Mouse (Mus musculus): Measurements from ENCODE around the gene Stum.
"Not testable (repeated sequence)": the region's sequence is repeated elsewhere in the genome, so short reads cannot be mapped to it uniquely, and the experiment has no call there.

The Stum gene

DNA sequence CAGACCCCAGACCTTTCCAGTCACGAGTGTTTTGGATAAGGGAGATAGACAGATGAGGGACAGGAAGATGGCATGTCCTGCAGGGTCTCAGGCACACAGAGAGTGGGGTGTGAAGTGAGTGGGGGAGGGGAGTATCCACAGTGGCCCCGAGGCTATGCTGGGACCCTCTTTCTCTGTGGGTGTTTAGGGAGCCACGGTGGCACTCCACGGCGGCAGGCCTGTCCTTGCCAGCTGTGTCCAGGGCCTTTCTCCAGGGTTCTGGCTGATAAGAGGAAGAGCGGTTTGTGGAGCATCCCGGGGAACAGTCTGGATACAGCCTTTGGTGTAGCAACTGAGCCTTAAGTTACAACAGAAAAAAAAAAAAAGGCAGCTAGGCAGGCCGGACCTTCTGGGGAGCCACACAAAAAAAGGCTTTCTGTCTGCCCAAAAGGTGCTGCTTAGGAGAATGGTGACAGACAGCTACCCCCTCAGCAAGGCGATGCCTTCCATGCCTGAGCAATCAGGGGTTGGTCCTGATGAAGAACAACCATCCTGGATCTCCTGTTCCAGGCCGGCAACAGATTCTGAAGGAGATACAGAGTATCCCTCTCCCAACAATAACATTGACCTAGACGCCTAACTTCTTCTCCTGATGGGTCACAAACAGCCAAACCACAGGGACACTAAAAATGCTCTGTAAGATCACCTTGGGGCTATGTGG is 76.8 kb downstream of the Stum start:
- no peak for DNase-seq (ENCODE audit: low read depth, low spot score)

DNA sequence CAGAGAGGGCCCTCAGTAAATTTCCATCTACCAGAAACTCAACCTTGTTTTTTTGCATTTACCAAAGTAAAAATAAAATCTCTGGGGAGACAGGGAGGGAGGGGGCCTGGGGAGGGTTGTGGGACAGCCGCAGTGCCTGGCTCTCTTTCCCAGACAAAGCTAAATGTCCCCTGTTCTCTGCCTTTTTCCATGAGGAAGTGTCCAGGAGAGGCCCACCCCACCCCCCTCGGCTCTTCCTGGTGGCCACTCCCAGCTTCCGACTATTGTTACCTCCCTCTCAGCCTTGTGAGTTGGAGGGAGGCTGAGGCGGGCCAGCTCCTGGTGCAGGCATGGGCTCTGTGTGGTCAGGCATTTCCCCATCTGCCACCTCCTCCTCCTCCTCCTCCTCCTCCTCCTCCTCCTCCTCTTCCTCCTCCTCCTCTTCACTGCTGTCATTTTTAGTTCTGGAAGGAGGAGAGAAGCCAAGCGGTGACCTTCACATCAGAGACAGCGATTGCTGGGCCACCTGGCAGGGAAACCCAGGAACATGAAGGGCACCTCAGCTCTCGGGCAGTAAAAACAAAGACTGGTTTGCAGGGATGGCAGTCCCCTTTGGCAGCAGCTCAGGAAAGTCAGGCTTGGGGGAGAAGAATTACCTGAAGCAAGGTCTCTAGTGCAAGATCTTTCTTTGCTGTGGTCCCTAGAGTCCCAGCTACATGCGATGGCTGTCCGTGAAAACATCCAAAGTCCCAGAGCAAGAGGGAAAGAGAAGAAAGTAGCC is 77.5 kb downstream of the Stum start:
- no peak for DNase-seq (ENCODE audit: low read depth, low spot score)

DNA sequence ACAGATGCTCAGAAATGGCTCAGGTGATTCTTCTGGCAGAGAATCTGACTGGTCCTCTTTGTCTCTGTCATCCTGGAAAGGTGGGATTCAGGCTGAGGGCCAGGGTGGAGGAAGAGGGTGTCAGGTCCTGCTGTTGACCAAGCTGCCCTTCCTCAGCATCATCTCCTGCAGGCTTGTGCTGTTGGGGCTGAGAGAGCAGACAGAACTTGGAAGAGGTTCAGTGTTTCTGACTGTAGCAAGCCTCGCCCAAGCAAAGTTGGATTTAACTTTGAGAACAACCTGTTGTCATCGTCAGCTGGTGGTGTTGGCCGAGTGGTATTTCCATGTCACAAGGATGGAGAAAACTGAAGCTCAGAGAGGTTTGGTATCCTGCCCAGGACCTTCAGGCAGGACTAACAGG is 78.6 kb downstream of the Stum start:
- no peak for DNase-seq (ENCODE audit: low read depth, low spot score)

DNA sequence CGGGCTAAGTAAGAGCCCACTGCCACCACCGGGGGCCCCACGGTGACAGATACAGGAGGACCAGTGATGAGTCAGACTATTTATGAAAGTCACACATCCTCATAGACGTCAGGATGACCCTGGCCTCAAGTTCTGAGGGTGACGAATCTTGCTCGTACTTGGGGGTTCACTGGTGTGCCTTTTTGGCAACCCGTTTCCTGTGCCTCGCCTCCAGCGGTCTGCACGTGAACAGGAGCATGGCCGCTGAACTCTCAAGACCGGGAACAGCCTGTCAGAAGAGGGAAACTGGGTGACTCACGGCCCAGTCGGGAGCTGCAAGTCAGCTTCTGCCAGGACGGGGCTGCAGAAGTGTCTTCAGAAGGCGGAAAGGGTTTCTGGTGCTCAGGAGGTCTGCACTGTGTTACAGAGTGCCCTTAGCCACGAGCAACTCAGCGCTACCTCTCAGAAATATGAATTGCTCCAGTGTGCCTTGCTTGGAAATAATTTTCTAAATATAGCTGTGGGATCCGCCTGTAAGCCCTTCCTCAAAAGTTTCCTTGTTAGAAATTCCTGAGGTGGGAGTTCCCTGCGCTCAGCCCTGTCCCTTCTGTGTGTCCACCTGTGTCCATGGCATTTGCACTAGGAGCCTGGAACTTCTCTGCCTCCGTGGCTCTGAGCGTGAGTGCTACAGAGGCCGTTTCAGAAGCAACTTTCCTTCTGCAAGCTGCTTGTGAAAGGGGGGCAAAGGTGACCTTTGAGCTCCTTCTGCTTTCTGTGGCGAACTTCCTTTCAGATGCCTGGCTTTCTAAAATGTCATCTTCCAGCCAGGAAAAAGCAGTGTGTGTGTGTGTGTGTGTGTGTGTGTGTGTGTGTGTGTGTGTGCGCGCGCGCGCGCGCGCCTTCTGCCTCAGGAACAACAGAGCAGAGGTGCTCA is 79.4 kb downstream of the Stum start:
- peak; percentile 53 for DNase-seq (ENCODE audit: low read depth, low spot score)

DNA sequence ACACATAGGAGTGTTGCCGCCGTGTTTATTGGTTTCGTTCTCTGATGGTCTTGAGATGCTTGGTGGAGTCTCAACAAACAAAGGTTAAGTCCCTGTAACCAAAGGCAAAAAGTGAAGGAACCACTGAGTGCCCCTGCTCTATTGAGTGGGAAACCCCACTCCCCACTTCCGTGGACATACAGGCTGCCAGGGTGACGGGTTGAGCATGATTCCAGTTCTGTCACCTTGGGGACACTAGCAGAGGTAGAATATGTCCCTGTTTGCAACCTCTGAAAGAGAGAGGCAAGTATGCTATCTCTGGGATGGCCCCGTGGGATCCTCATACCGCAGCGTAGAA is 80.0 kb downstream of the Stum start:
- DNase-seq (ENCODE audit: low read depth, low spot score) = no peak

DNA sequence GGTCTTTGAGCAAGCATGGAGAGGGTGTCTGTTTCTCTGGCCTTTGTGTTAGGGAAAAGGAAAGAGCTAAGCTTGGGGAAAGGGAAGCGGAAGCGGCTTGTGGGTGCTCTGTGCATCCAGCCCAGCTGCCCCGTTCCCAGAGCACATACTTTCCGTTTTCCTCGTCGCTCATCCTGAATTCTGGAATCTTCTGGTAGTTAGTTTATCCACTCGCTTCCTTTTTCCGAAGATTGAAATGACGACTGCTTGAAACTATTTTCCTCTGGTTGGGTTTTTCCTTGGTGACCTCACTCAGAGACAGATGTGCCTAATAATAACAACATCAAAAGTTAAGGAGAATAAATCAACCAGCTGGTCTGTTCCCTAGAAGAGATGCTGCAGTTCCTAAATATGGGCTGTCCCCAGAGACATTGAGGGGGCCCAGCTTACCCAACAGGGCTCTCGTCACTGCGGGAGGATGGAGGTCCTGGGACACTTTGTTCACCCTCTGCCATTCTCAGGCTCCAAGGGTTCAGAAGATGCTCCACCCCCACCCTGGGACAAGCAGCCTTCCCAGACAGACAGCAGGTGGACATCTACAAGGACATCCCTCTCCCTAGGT is 80.7 kb downstream of the Stum start:
- DNase-seq (ENCODE audit: low read depth, low spot score) = no peak

DNA sequence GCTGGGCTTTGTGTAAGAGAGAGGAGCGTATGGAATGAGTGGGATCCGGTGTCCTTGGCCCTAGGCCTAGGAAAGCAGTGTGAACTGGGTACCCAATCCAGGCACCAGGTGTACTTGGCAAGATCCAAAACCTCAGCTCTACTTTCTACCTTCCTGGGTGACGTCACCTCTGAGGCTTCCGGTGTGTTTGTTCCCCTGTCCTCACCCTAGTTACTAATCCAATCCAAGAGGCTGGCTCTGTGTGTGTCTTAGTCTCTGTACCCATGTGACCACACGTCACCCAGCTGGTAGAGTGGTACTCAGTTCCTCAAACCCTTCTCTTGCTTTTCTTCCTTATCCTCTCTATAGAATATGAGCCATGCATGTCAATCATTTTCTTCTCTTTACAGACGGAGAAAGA is 81.6 kb downstream of the Stum start:
- DNase-seq (ENCODE audit: low read depth, low spot score) = no peak

DNA sequence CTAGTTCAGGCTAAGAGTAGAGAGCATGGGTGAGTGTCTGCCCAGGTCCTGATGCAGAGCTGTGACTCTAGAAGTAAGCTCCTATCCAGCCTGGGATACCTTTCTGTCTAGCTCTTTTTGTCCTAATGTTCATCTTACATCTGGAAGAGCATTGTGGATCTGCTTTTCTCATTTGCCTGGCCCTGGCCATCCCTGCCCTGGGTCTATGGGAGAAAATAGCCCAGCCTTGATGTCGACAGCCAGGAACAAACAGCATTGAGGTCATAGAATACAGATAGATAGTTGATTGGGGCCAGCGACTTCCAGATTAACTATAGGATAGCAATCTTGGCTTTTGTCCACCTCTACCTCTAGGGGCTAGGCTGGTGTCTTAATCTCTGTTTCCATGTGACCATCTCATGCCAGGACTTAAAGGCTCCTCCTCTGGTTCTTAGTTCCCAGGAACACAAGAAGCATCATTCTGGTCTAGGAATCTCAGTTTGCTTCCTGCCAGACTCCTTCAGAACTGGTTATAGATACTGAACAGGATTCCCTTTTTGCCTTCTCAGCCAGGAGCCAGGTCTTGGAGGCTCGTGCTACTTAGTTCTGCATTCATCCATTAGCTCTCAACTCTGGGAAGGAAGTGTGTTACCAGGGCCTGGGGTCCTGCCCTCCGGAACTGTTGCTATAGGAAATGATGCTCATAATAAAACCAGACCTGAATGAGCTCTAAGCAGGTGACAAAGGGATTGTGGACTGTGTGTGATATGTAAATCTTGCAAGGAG is 82.4 kb downstream of the Stum start:
- no peak for DNase-seq (ENCODE audit: low read depth, low spot score)

DNA sequence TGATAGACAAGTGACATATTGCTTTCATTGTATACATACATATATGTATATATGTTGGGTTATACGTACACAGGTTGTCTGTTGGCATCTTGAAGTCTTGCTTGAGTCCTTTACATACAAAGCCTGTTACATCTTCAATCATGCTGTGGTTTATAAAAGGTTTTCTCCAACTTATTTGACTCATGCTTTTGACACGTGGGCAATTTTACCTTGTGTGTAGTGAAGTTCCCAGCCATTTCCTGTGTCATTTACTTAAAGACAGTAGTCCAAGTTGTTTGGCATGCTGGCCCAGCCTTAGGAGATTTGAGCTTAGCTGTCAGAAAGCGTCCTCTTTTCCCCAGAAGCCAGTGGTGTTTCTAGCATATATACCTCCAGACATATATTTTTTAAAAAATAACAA is 84.9 kb downstream of the Stum start:
- DNase-seq (ENCODE audit: low read depth, low spot score) = no peak

DNA sequence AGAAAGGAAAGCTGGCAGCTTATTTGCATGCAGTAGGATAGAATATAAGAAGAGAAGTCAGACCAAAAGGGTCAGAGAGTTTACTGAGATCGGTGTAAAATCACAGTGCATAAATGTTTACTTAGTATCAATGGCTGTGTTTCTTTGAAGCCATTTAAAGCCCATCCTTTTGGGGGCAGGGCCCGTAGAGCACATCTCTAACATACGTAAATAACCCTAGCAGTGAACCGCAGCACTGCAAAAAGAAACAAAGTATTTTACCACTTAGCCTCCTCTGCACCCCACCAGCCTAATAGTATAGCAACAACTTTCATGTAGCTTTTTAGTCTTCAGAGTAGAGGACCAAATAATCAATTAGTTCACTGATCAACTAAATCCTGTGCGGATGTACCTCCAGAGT is 85.6 kb downstream of the Stum start:
- no peak for DNase-seq (ENCODE audit: low read depth, low spot score)

DNA sequence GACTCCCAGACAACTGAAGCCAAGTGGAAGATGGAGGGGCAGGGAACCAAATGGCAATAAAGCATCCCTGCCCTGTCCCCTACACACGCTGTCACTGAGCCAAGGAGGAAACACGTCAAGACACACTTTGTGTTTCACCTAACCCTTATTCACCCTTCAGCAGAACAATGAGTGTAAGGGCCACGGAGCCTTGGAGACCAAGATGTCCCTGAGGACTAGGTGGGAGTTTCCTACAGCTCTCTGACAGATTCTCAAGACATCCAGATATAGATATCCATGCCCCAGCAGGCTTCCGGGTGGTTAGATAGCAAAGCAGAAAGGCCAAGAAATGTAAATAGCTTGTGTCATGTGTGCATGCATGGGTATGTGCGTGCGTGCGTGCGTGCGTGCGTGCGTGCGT is 89.4 kb downstream of the Stum start:
- DNase-seq (ENCODE audit: low read depth, low spot score) = no peak

DNA sequence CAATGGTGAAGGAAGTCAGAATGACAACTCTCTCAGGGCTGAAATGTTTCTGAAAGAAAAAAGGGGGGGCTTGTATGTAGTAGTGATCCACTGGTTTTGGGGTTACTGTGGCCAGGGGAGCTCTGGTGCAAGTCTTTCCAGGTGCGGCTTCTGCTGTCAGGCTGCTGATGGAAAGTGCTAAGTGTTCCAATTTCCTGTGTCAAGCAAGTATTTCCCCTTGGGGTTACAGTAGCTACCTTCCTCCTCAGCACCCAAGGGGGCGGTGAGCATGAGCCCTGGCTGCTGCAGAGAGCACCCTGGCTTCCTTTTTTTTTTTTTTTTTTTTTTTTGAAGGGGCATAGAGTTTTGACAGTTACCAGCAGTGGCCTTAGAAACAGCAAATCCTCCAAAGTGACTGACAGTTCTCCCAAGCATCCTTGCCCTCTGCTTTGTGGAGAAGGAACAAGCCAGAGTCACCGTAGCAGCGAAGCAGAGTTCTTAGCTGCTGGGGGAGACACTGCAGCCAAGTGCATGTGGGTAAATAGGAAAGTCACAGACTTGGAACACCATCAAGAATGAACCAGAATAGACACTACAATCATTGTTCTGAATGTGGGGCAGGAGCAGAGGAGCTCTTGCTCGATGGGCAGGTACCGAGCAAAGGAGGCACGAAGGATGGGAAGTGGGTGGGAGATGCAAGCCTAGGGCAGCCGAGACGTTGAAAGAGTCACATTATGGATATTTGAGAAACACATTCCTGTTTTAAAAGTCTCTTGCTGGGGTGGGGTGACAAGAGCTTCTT is 90.1 kb downstream of the Stum start:
- DNase-seq (ENCODE audit: low read depth, low spot score) = peak; percentile 48

DNA sequence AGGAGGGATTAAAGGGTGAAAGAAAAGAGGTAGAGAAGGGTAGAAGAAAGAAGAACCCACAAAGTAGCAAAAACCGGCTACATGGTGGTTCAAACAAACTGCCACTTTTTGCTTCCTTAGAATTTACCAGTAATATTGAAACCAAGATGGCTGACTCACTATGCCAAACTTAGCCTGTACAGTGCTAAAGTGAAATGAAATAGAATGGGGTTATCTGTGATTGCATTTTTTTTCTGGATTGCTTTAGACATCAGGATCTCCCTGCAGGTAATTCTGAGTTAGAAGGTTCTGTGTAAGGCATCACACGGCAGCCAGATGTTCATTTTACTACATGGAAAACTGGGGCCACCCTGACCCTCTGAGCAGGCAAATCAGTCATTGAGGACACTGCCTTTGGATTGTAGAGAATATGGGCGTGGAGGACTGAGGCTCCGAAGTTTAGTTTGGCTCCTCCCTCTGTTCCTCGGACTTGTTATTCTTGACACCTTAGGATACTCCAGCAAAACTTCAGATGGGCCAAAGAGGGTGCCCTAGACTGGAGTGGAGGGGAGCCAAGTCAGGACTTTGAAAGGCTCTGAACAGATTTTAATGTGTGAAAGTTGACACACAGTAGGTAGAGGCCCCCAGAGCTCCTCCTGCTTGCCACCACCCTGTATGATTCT is 91.0 kb downstream of the Stum start:
- no peak for DNase-seq (ENCODE audit: low read depth, low spot score)

DNA sequence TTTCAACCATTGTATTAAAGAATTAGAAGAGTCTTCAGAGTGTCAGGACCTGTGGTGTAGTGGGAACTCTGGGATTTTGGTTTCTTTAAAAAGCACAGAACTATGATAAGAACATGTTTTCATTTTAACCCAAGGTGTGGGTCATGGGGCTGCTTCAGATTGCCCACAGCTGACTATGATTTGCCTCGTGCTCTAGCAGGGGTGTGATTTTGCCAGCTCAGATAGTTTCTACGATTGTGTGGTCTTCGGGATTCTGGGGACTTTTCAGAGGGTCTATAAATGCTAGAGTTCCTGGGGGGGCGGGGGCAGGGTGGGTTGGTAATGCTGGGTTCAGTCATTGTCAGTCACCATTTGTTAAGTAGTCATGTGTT is 91.7 kb downstream of the Stum start:
- DNase-seq (ENCODE audit: low read depth, low spot score) = no peak

DNA sequence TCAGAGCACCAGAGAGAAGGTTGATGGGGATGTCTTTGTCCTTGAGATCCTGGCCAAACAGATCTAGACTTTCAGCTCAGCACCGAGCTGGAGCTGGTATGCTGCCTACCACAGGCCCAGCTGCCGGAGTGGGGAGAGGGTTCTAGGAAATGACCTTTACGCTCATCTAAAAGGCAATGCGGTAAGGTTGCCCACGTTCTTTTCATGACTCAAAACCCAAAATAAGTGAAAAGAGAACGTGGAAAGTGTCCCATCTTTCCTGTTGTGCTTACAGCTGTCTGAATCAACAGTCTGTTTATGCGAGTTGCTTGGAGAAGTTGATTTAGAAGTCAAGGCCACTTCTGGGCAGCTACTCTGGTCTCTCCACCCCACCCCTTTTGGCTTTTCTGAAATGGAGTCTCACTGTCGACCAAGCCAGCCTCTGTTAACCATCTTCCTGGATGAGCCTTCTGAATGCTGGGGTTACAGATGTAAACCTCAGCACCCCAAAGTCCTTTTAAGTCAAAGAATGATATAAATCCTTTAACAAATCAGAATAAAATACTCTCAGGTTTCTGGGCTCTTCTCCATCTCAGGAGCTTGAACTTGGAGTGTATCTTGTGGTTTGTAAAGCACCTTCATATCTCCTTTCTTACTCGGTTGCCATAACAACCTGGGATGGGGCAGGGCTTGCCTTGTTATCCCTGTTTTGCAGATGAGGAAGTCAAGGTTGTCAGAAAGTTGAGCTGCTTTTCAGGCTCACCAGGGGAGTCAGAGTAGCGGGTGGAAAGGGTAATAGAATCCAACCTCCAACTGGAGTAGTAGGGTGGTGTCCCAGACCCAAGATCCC is 92.3 kb downstream of the Stum start:
- DNase-seq (ENCODE audit: low read depth, low spot score) = no peak

DNA sequence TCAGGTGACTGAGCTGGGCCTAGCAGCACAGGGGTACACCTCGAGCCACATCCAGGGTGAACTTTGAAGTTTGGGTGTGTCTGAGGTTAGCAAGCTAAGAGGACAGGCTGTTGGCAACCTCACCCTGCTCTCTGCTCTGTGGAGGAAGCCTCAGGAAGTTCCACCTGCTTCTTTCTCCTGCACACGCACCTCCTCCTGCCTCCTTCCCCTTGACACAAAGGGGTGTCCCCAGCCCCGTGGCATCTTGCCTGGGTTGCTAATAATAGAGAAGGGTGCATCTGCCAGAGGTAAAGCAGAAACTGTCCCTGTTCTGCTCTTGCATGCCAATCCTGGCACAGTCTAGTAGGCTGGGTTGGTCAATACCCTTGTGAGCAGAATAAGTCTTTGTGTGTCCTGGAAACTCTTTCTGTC is 93.0 kb downstream of the Stum start:
- peak; percentile 69 for DNase-seq (ENCODE audit: low read depth, low spot score)

DNA sequence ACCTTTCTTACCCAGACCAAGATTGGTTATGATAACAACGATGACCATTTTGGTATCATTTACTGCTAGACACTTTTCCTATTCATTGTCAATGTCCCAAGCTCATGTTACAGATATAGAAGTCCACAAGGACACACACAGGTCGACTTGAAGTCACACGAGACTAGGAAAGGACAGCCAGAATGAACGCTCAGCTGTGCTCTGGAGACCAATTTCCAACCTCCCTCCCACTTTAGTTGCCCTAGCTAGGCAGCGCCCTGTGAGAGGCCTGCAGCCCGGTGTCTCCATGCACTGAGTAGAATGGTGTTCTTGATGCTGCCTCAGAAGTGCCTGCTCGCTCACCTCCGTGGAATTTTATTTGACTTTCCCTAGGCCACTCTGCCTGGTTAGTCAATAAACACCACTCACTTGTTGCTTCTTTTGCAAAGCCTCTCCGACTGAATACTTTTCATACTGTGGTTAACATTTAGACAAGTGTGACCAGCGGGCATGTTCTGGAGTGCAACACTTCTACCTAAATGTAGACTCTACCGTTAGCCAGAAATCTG is 94.0 kb downstream of the Stum start:
- not testable (repeated sequence) for DNase-seq (ENCODE audit: low read depth, low spot score)

DNA sequence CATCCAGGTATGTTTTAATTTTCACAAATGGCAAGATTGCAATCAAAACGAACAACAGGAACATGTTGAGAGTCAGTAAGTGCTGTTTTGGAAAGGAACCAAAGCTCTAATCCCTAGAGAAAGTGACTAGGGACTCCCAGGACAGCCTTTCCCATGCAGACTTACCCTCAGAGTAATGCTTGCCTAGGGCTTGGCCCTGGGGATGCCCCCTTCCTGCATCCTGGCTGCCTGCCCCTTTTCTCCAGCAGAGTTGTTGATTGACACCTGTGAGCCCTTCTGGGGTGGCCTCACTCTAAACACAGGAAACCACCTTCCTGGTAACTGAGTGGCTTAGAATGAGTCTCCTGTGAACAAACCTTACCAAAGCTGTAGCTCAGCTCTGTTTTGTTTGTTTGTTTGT is 94.8 kb downstream of the Stum start:
- DNase-seq (ENCODE audit: low read depth, low spot score) = no peak
